Mouse (Mus musculus) ES-Bruce4 (cell line): ENCODE results near the gene Otud3.

ENCODE experiments used
- EP300 ChIP-seq: IDR thresholded peaks from 2 replicates; pipeline ENCODE4 v1.6.1; 2011; ENCODE audit warnings: low read depth, low read length; ENCODE audit not compliant: insufficient read depth
- POLR2A ChIP-seq: IDR thresholded peaks from one replicate; pipeline ENCODE4 v1.8.1; 2011; ENCODE audit warnings: low read length; ENCODE audit not compliant: insufficient read depth

DNA sequence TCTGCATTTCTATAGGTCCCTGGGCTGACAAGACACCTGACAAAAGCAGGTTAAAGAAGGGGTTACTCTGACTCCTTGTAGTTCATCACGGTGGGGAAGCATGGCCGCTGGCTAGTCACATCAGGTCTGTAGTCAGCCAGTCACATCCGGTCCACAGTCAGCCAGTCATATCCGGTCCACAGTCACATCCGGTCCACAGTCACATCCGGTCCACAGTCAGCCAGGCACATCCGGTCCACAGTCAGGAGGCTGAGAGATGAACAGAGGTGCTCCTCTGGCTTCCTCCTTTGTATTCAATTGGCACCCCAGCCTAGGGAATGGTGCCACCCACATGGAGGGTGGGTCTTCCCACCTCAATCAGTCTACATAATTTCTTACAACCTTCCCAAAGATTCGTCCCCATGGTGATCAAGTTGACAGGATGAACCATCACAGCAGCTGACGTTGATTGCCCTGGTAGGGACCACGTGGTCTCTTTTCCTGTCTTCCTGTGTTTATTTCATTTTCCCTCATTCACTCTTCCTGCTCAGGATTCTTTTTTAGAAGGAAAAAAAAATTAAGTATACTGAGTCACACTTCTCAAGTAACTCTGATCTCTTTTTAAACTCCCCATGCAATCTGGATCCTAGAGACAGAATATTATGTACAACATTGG, 50.3 kb downstream of the Otud3 start, which contains the start of gene Pla2g5:
- TF ChIP-seq EP300 (peak; percentile 85), POLR2A (peak; percentile 75)
